Mouse (Mus musculus) neural tube, embryonic 15.5 days (tissue): Measurements from ENCODE around the gene Rnf115. TPM values are rescaled to one million over a fixed set of nuclear protein-coding genes. Genes with fewer than 3 reads are reported as not detected.

Experiments used
- ATAC-seq: fragments of 200-750 bp; cut with Nextera tagmentation; 2 replicates; pipeline ENCODE4 v1.8.0; 2017; ENCODE audit warnings: mild to moderate bottlenecking, moderate TSS enrichment, moderate library complexity; ENCODE audit not compliant: low FRiP score
- H3K27ac ChIP-seq: fragments of 300-500 bp; sonication (generic); replicated peaks from 2 replicates; pipeline ENCODE4 v1.5.1; 2015; ENCODE audit warnings: mild to moderate bottlenecking, inconsistent platforms
- H3K27me3 ChIP-seq: fragments of 300-500 bp; sonication (generic); replicated peaks from 2 replicates; pipeline ENCODE4 v1.6.1; 2015; ENCODE audit warnings: inconsistent platforms
- H3K36me3 ChIP-seq: fragments of 300-500 bp; sonication (generic); 2 replicates; pipeline ENCODE4 v1.6.1; 2015; ENCODE audit warnings: inconsistent platforms
- H3K4me1 ChIP-seq: fragments of 300-500 bp; sonication (generic); 2 replicates; pipeline ENCODE4 v1.6.1; 2015; ENCODE audit warnings: inconsistent platforms
- H3K4me2 ChIP-seq: fragments of 300-500 bp; sonication (generic); 2 replicates; pipeline ENCODE4 v1.6.1; 2015; ENCODE audit warnings: inconsistent platforms, mild to moderate bottlenecking, moderate library complexity
- H3K4me3 ChIP-seq: fragments of 300-500 bp; sonication (generic); replicated peaks from 2 replicates; pipeline ENCODE4 v1.5.1; 2015; ENCODE audit warnings: mild to moderate bottlenecking, inconsistent platforms
- H3K9ac ChIP-seq: fragments of 300-500 bp; sonication (generic); replicated peaks from 2 replicates; pipeline ENCODE4 v1.6.1; 2015; ENCODE audit warnings: mild to moderate bottlenecking, inconsistent platforms
- H3K9me3 ChIP-seq: fragments of 300-500 bp; sonication (generic); replicated peaks from 2 replicates; pipeline ENCODE4 v1.6.1; 2016; ENCODE audit warnings: inconsistent platforms
- WGBS: fragments of 180-500 bp; shearing (Covaris S2); methylation state at CpG from one replicate; pipeline ENCODE4 v1.1.7; 2015; ENCODE audit warnings: mixed read lengths; 5-methylcytosine and 5-hydroxymethylcytosine counted together
- polyA plus RNA-seq: library from polyadenylated mRNA; unstranded; fragments of >200 nt; fragmentation: Nextera tagmentation; extraction: Ambion mirVana; gene quantifications from 2 replicates; pipeline ENCODE4 v1.2.1, GENCODE M21; 2015

The Rnf115 gene
- polyA plus RNA-seq, 1 experiment from 2014 or later = 77.9 TPM

GRCm38 (mm10) chr3:96824614-96825013, 97.2 kb downstream of the Rnf115 start:
- WGBS = 84% methylated on average over 12 of the region's 12 CpGs
- H3K4me1 ChIP-seq = peaks cover 7% of the 10 kb centered on the region
- H3K4me2 ChIP-seq = no peak overlapping the region
- no peak for ATAC-seq
- no peaks in the 10 kb centered on the region for H3K9me3 ChIP-seq
- no peaks in the 10 kb centered on the region for H3K27me3 ChIP-seq
- H3K27ac ChIP-seq = no peak overlapping the region
- no peak overlapping the region for H3K4me3 ChIP-seq
- no peaks in the 10 kb centered on the region for H3K36me3 ChIP-seq
- no peak overlapping the region for H3K9ac ChIP-seq

GRCm38 (mm10) chr3:96825261-96825660, 97.8 kb downstream of the Rnf115 start:
- 34% methylated on average over 11 of the region's 11 CpGs for WGBS
- no peaks in the 10 kb centered on the region for H3K36me3 ChIP-seq
- no peak for ATAC-seq

GRCm38 (mm10) chr3:96828308-96828864, 100.9 kb downstream of the Rnf115 start:
- 33% methylated on average over 15 of the region's 15 CpGs for WGBS
- Histone ChIP-seq H3K36me3 (no peaks in the 10 kb centered on the region), H3K4me2 (peak overlapping the region; percentile 13; the same call in 1 of the 2 replicates), H3K4me3 (no peak overlapping the region), H3K27me3 (no peaks in the 10 kb centered on the region), H3K9ac (no peak overlapping the region), H3K27ac (no peak overlapping the region), H3K9me3 (no peaks in the 10 kb centered on the region), H3K4me1 (peaks cover 7% of the 10 kb centered on the region)
- no peak for ATAC-seq

More at GRCm38 (mm10) chr3:96825261-96825660, 97.8 kb downstream of the Rnf115 start:
- Histone ChIP-seq H3K9ac (no peak overlapping the region), H3K4me2 (no peak overlapping the region), H3K27ac (no peak overlapping the region), H3K27me3 (no peaks in the 10 kb centered on the region), H3K4me3 (no peak overlapping the region), H3K9me3 (no peaks in the 10 kb centered on the region), H3K4me1 (peaks cover 7% of the 10 kb centered on the region)

- H3K9ac ChIP-seq = no peak within 1 kb of the TSS
- no peaks in the 10 kb centered on the region for H3K9me3 ChIP-seq
- no peaks in the 10 kb centered on the region for H3K27me3 ChIP-seq
- H3K36me3 ChIP-seq = no peaks in the 10 kb centered on the region
- WGBS = 70% methylated on average over 1 of the region's 1 CpGs
- no peak for ATAC-seq
- peak within 1 kb of the TSS; percentile 13; the same call in 1 of the 2 replicates for H3K4me2 ChIP-seq
- peaks cover 5% of the 10 kb centered on the region for H3K4me1 ChIP-seq
- H3K27ac ChIP-seq = no peak within 1 kb of the TSS
- no peak within 1 kb of the TSS for H3K4me3 ChIP-seq
Observed at GRCm38 (mm10) chr3:96828984-96829383, 101.5 kb downstream of the Rnf115 start, which contains the start of the genes Pdzk1 and Cd160. Gene Pdzk1, plus strand, starts transcription at chr3:96829284. Gene Cd160, minus strand, starts transcription at chr3:96829351.

- Histone ChIP-seq H3K4me1 (peaks cover 5% of the 10 kb centered on the region), H3K4me2 (no peak overlapping the region), H3K36me3 (no peaks in the 10 kb centered on the region), H3K27ac (no peak overlapping the region), H3K27me3 (no peaks in the 10 kb centered on the region), H3K9me3 (no peaks in the 10 kb centered on the region), H3K9ac (no peak overlapping the region), H3K4me3 (no peak overlapping the region)
- 74% methylated on average over 10 of the region's 10 CpGs for WGBS
- ATAC-seq = no peak
Observed at GRCm38 (mm10) chr3:96829856-96830255, 102.4 kb downstream of the Rnf115 start.

- no peak for ATAC-seq
- Histone ChIP-seq H3K9ac (no peak overlapping the region), H3K27ac (no peak overlapping the region), H3K36me3 (no peaks in the 10 kb centered on the region), H3K4me3 (no peak overlapping the region), H3K9me3 (no peaks in the 10 kb centered on the region), H3K4me2 (no peak overlapping the region), H3K27me3 (no peaks in the 10 kb centered on the region), H3K4me1 (peaks cover 5% of the 10 kb centered on the region)
- 37% methylated on average over 5 of the region's 5 CpGs for WGBS
Observed at GRCm38 (mm10) chr3:96832930-96833329, 105.5 kb downstream of the Rnf115 start.

GRCm38 (mm10) chr3:96834587-96835348, 107.3 kb downstream of the Rnf115 start:
- no peaks in the 10 kb centered on the region for H3K36me3 ChIP-seq
- no peaks in the 10 kb centered on the region for H3K9me3 ChIP-seq
- H3K27ac ChIP-seq = no peak overlapping the region
- ATAC-seq = no peak
- no peak overlapping the region for H3K4me2 ChIP-seq
- 66% methylated on average over 7 of the region's 7 CpGs for WGBS
- H3K27me3 ChIP-seq = no peaks in the 10 kb centered on the region
- no peak overlapping the region for H3K4me3 ChIP-seq
- H3K9ac ChIP-seq = no peak overlapping the region
- H3K4me1 ChIP-seq = no peaks in the 10 kb centered on the region

GRCm38 (mm10) chr3:96836414-96836813, 109.0 kb downstream of the Rnf115 start:
- Histone ChIP-seq H3K4me3 (no peak overlapping the region), H3K4me1 (no peaks in the 10 kb centered on the region), H3K36me3 (no peaks in the 10 kb centered on the region), H3K9me3 (no peaks in the 10 kb centered on the region), H3K27ac (no peak overlapping the region), H3K9ac (no peak overlapping the region), H3K4me2 (no peak overlapping the region), H3K27me3 (no peaks in the 10 kb centered on the region)
- 72% methylated on average over 2 of the region's 2 CpGs for WGBS
- no peak for ATAC-seq

- Histone ChIP-seq H3K9ac (no peak overlapping the region), H3K4me3 (no peak overlapping the region), H3K4me2 (no peak overlapping the region), H3K27me3 (no peaks in the 10 kb centered on the region), H3K9me3 (no peaks in the 10 kb centered on the region), H3K27ac (no peak overlapping the region), H3K4me1 (no peaks in the 10 kb centered on the region), H3K36me3 (no peaks in the 10 kb centered on the region)
- ATAC-seq = no peak
- WGBS = 81% methylated on average over 7 of the region's 7 CpGs
Observed at GRCm38 (mm10) chr3:96838996-96839645, 111.7 kb downstream of the Rnf115 start.

Other genes with a start within 250 kb of the Rnf115 start
- gene Hfe2, start 202.5 kb upstream of the Rnf115 start, polyA plus RNA-seq = 2.4 and 3.0 TPM in 2 replicates
- 52.5 and 72.5 TPM in 2 replicates for gene Txnip, start 169.7 kb upstream of the Rnf115 start, polyA plus RNA-seq
- gene Gm16253, start 150.7 kb upstream of the Rnf115 start, polyA plus RNA-seq = 1.8 TPM in 2 replicates
- gene Polr3gl, start 133.5 kb upstream of the Rnf115 start, polyA plus RNA-seq = 35.2 and 35.8 TPM in 2 replicates
- gene Ankrd34a, start 131.0 kb upstream of the Rnf115 start, polyA plus RNA-seq = 18.6 and 21.0 TPM in 2 replicates
- gene Lix1l, start 126.5 kb upstream of the Rnf115 start, polyA plus RNA-seq = 5.6 and 6.3 TPM in 2 replicates
- 108 and 109 TPM in 2 replicates for gene Rbm8a, start 97.7 kb upstream of the Rnf115 start, polyA plus RNA-seq
- gene Pex11b, start 92.3 kb upstream of the Rnf115 start, polyA plus RNA-seq = 58.8 and 64.9 TPM in 2 replicates
- gene Gm42957, start 92.2 kb upstream of the Rnf115 start, polyA plus RNA-seq = 0.06 and 0.20 TPM in 2 replicates
- gene Itga10, start 82.1 kb upstream of the Rnf115 start, polyA plus RNA-seq = 1.3 and 1.4 TPM in 2 replicates
- gene Ankrd35, start 57.5 kb upstream of the Rnf115 start, polyA plus RNA-seq = 2.3 and 2.4 TPM in 2 replicates
- gene Pias3, start 31.3 kb upstream of the Rnf115 start, polyA plus RNA-seq = 36.2 and 39.4 TPM in 2 replicates
- 20.0 and 24.7 TPM in 2 replicates for gene Nudt17, start 19.1 kb upstream of the Rnf115 start, polyA plus RNA-seq
- gene Polr3c, start within 50 bp of the Rnf115 start, polyA plus RNA-seq = 31.5 and 35.7 TPM in 2 replicates
- 0.12 and 0.34 TPM in 2 replicates for gene Pdzk1, start 101.6 kb downstream of the Rnf115 start, polyA plus RNA-seq
- 0.19 and 6.5 TPM in 2 replicates for gene Cd160, start 101.7 kb downstream of the Rnf115 start, polyA plus RNA-seq
- gene Gja5, start 177.0 kb downstream of the Rnf115 start, polyA plus RNA-seq = 3.0 and 4.4 TPM in 2 replicates
- 37.7 and 39.2 TPM in 2 replicates for gene Gpr89, start 177.7 kb downstream of the Rnf115 start, polyA plus RNA-seq
- gene Gja8, start 198.4 kb downstream of the Rnf115 start, polyA plus RNA-seq = 0.03 and 0.05 TPM in 2 replicates